Mouse (Mus musculus) heart, embryonic 16.5 days (tissue): ENCODE measurements around the gene Cygb. TPM values are rescaled to one million over a fixed set of nuclear protein-coding genes. Genes with fewer than 3 reads are reported as not detected.
"Not testable (repeated sequence)": the region's sequence is repeated elsewhere in the genome, so short reads cannot be mapped to it uniquely, and the experiment has no call there.

ENCODE experiments used
- ATAC-seq: fragments of 200-750 bp; cut with Nextera tagmentation; replicated peaks from 2 replicates; pipeline ENCODE4 v1.8.0; 2017; ENCODE audit warnings: moderate number of reproducible peaks; ENCODE audit not compliant: insufficient read depth, low FRiP score; ENCODE audit errors: extremely low read depth
- H3K27ac ChIP-seq: fragments of 300-500 bp; sonication (generic); 2 replicates; pipeline ENCODE4 v1.5.1; 2014; ENCODE audit warnings: mild to moderate bottlenecking, low read length, control low read depth, moderate library complexity
- H3K27me3 ChIP-seq: fragments of 300-500 bp; sonication (generic); 2 replicates; pipeline ENCODE4 v1.6.1; 2014; ENCODE audit warnings: low read length, mixed read lengths; ENCODE audit not compliant: control insufficient read depth, insufficient read depth
- H3K36me3 ChIP-seq: fragments of 300-500 bp; sonication (generic); 2 replicates; pipeline ENCODE4 v1.6.1; 2014; ENCODE audit not compliant: control insufficient read depth, insufficient read depth
- H3K4me1 ChIP-seq: fragments of 300-500 bp; sonication (generic); 2 replicates; pipeline ENCODE4 v1.6.1; 2014; ENCODE audit warnings: low read length, mixed read lengths; ENCODE audit not compliant: control insufficient read depth, insufficient read depth
- H3K4me2 ChIP-seq: fragments of 300-500 bp; sonication (generic); 2 replicates; pipeline ENCODE4 v1.6.1; 2014; ENCODE audit warnings: low read depth, mild to moderate bottlenecking, control low read depth, low read length
- H3K4me3 ChIP-seq: fragments of 300-500 bp; sonication (generic); 2 replicates; pipeline ENCODE4 v1.5.1; 2014; ENCODE audit warnings: mild to moderate bottlenecking, control low read depth, low read length
- H3K9ac ChIP-seq: fragments of 300-500 bp; sonication (generic); 2 replicates; pipeline ENCODE4 v1.6.1; 2014; ENCODE audit warnings: low read length, control low read depth
- H3K9me3 ChIP-seq: fragments of 300-500 bp; sonication (generic); replicated peaks from 2 replicates; pipeline ENCODE4 v1.6.1; 2016; ENCODE audit warnings: low read length; ENCODE audit not compliant: control insufficient read depth
- WGBS: fragments of 180-500 bp; shearing (Covaris S2); extraction: QIAGEN DNeasy Blood & Tissue Kit; methylation state at CpG from one replicate; pipeline ENCODE4 v1.1.7; 2014; 5-methylcytosine and 5-hydroxymethylcytosine counted together
- polyA plus RNA-seq: library from polyadenylated mRNA; unstranded; fragments of >200 nt; fragmentation: Nextera tagmentation; extraction: Ambion mirVana; gene quantifications from 2 replicates; pipeline ENCODE4 v1.2.1, GENCODE M21; 2015

Cygb gene
- polyA plus RNA-seq, 1 experiment from 2014 or later: 12.3 TPM

GRCm38 (mm10) chr11:116669787-116670365 lies 15.8 kb upstream of the Cygb start:
- H3K9ac ChIP-seq: no peak overlapping the region
- no peaks in the 10 kb centered on the region for H3K27me3 ChIP-seq
- H3K27ac ChIP-seq: no peak overlapping the region
- ATAC-seq: no peak
- no peak overlapping the region for H3K4me3 ChIP-seq
- no peaks in the 10 kb centered on the region for H3K9me3 ChIP-seq
- peaks cover 15% of the 10 kb centered on the region for H3K36me3 ChIP-seq
- H3K4me1 ChIP-seq: peaks cover 19% of the 10 kb centered on the region
- WGBS: 51% methylated on average over 13 of the region's 13 CpGs
- H3K4me2 ChIP-seq: no peak overlapping the region

- Histone ChIP-seq H3K4me2 (no peak overlapping the region), H3K27ac (no peak overlapping the region), H3K27me3 (no peaks in the 10 kb centered on the region), H3K36me3 (peaks cover 10% of the 10 kb centered on the region), H3K9ac (no peak overlapping the region), H3K9me3 (no peaks in the 10 kb centered on the region), H3K4me3 (no peak overlapping the region), H3K4me1 (peaks cover 14% of the 10 kb centered on the region)
- WGBS: 35% methylated on average over 5 of the region's 5 CpGs
- no peak for ATAC-seq
These were observed 15.2 kb upstream of the Cygb start for GRCm38 (mm10) chr11:116669316-116669715.

GRCm38 (mm10) chr11:116668839-116669238 lies 14.7 kb upstream of the Cygb start:
- ATAC-seq: no peak
- H3K4me1 ChIP-seq: peaks cover 11% of the 10 kb centered on the region
- H3K9ac ChIP-seq: peak overlapping the region; percentile 47; the same call in 1 of the 2 replicates
- no peak overlapping the region for H3K4me2 ChIP-seq
- no peak overlapping the region for H3K4me3 ChIP-seq
- H3K36me3 ChIP-seq: peaks cover 5% of the 10 kb centered on the region
- WGBS: 41% methylated on average over 7 of the region's 7 CpGs
- no peaks in the 10 kb centered on the region for H3K9me3 ChIP-seq
- no peaks in the 10 kb centered on the region for H3K27me3 ChIP-seq
- peak overlapping the region; percentile 16; the same call in 1 of the 2 replicates for H3K27ac ChIP-seq

DNA sequence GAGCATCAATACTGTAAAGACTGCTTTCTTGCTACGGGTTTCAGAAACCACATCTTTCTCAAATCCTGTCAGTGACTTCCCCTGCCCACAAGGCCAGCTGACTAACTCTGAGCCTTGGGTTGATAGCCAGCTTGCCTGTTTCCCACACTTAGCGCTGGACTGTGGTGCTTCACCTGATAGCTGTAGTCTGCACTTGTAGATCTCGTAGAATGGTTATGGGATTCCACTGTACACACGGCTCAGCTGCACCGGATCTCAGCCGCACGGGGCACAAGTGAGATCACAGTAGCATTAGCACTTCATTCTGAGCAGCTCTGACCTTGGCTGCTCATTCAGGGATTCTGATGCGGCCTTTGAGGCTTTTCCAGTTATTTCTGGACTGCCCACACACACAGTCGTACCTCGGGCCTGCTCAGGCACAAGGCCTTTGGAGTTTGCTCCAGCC lies 14.3 kb upstream of the Cygb start:
- no peak overlapping the region for H3K4me3 ChIP-seq
- 46% methylated on average over 10 of the region's 10 CpGs for WGBS
- H3K9ac ChIP-seq: peak overlapping the region; percentile 47; the same call in 1 of the 2 replicates
- peak overlapping the region; percentile 16; the same call in 1 of the 2 replicates for H3K27ac ChIP-seq
- no peak overlapping the region for H3K4me2 ChIP-seq
- H3K27me3 ChIP-seq: no peaks in the 10 kb centered on the region
- peaks cover under 1% of the 10 kb centered on the region for H3K36me3 ChIP-seq
- no peaks in the 10 kb centered on the region for H3K9me3 ChIP-seq
- no peak for ATAC-seq
- H3K4me1 ChIP-seq: peaks cover 11% of the 10 kb centered on the region

DNA sequence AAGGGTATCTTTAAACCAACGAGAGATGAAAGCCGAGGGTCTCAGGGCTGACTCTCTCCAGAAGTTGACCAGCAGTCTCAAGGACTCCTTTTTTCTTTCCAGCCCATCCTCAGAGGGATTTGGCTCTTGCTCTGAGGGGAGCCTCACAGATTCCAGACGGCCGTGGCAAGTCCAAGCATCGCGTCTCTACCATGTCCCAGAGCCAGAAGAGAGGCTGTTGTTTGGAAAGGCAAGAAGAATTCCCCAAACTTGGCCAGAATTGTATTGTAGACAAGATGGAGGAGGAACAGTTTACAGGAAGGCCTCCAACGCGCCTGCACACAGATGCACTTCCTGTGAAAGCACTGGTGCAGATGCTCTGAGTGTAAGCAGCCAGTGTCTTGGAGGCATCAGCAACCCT lies 13.8 kb upstream of the Cygb start:
- 68% methylated on average over 8 of the region's 8 CpGs for WGBS
- Histone ChIP-seq H3K36me3 (no peaks in the 10 kb centered on the region), H3K4me3 (no peak overlapping the region), H3K27ac (peak overlapping the region; percentile 18; the same call in 1 of the 2 replicates), H3K27me3 (0 out of 2 replicates have a peak, but pooled peaks cover 2% of the 10 kb centered on the region), H3K9me3 (no peaks in the 10 kb centered on the region), H3K4me2 (no peak overlapping the region), H3K9ac (no peak overlapping the region), H3K4me1 (peaks cover 14% of the 10 kb centered on the region)
- ATAC-seq: no peak

DNA sequence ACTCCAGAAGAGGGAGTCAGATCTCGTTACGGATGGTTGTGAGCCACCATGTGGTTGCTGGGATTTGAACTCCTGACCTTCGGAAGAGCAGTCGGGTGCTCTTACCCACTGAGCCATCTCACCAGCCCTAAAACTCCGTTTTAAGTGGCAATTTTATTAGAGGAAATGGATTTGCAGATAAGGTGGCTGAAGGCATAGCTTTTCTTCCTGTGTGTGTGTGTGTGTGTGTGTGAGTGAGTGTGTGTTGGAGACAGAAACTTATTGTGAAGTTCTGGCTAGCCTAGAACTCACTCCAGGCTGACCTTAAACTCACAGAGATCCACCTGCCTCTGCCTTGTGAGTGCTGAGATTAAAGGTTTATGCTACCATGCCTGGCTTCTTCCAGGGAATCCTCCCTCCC lies 12.9 kb upstream of the Cygb start:
- not testable (repeated sequence) for ATAC-seq, H3K27me3 ChIP-seq, H3K36me3 ChIP-seq, H3K27ac ChIP-seq, H3K9ac ChIP-seq, H3K4me3 ChIP-seq, H3K9me3 ChIP-seq, H3K4me2 ChIP-seq
- H3K4me1 ChIP-seq: peaks cover 17% of the 10 kb centered on the region
- 59% methylated on average over 3 of the region's 5 CpGs for WGBS

DNA sequence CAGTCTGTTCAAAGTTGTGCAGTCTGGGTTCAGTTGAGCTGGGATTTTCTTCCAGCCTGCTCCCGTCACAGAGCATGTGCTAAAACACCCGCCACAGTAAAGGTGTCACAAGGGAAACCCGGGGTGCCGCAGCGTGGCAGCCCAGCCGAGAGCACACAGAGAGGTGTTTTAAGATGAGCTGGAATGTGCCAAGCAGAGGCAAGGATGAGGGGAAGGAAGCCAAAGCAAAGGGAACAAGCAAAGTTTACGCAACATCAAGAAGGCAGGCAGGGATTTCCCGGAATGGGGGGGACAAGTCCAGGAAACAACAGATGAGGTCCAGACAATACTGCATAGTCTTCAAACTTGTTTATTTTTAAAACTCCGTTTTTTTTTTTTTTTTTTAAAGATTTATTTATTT lies 12.5 kb upstream of the Cygb start:
- Histone ChIP-seq H3K27me3 (0 out of 2 replicates have a peak, but pooled peaks cover 2% of the 10 kb centered on the region), H3K9me3 (no peaks in the 10 kb centered on the region), H3K36me3 (no peaks in the 10 kb centered on the region), H3K27ac (no peak overlapping the region), H3K4me1 (peaks cover 22% of the 10 kb centered on the region), H3K4me2 (no peak overlapping the region), H3K4me3 (no peak overlapping the region), H3K9ac (no peak overlapping the region)
- 49% methylated on average over 9 of the region's 9 CpGs for WGBS
- no peak for ATAC-seq

DNA sequence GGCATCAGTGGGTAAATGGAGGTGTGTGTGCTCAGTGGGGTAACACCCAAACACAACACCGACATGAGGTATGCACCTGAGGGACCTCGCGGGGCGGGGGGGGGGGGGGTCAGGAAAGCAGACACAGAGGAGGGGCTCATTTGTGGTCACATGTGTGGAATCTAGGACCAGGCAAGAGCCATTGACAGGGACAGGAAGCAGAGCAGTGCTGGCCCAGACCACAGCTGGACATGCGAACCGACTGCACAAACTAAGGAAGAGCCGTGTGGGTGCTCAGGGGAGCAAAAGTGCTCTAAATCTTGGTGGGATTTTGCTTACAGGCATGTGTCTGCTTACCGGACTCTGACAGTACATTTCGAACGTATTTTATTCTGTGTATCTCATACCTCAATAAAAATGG lies 11.2 kb upstream of the Cygb start:
- WGBS: 67% methylated on average over 10 of the region's 10 CpGs
- Histone ChIP-seq H3K9me3 (no peaks in the 10 kb centered on the region), H3K9ac (no peak overlapping the region), H3K4me1 (peaks cover 31% of the 10 kb centered on the region), H3K4me3 (no peak overlapping the region), H3K4me2 (no peak overlapping the region), H3K27ac (no peak overlapping the region), H3K27me3 (0 out of 2 replicates have a peak, but pooled peaks cover 2% of the 10 kb centered on the region), H3K36me3 (no peaks in the 10 kb centered on the region)
- ATAC-seq: no peak

DNA sequence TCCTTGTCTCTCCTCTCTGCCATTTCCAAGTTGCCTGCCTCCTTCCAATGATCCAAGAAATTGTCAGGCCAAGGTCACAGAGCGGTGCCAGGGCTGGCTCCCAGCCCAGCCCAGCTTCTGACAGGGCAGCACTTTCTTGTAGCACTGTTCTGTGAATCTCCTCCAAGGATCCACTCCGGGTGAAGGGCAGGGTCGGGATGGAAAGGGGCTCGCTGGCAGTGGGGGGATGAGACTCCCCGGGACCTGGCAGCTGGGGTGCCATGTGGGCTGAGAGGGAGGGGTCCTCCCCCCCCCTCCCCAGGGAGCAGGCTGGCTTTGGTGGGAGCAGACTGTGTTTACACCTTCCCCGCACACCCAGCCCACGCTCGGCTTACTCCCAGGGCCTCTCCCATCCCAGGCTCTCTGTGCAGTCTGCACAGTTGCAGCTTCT lies 7.8 kb upstream of the Cygb start:
- Histone ChIP-seq H3K4me2 (no peak overlapping the region), H3K4me3 (no peak overlapping the region), H3K4me1 (peaks cover 45% of the 10 kb centered on the region), H3K9ac (0 out of 2 replicates have a peak overlapping the region, but pooled peaks have one; percentile 33), H3K27me3 (0 out of 2 replicates have a peak, but pooled peaks cover 2% of the 10 kb centered on the region), H3K36me3 (no peaks in the 10 kb centered on the region), H3K27ac (no peak overlapping the region), H3K9me3 (no peaks in the 10 kb centered on the region)
- 53% methylated on average over 7 of the region's 8 CpGs for WGBS
- ATAC-seq: no peak
